Mouse (Mus musculus) heart, embryonic 15.5 days (tissue): ENCODE data around the gene Acsbg1. TPM values are rescaled to one million over a fixed set of nuclear protein-coding genes. Genes with fewer than 3 reads are reported as not detected.
A peak's percentile ranks its signal among the peaks of the same experiment; 100 is the strongest.

Experiments
- ATAC-seq: fragments of 200-750 bp; cut with Nextera tagmentation; replicated peaks from 2 replicates; pipeline ENCODE4 v1.8.0; 2017; ENCODE audit warnings: low read depth, moderate TSS enrichment; ENCODE audit not compliant: insufficient number of reproducible peaks, insufficient read depth, low FRiP score
- H3K27ac ChIP-seq: fragments of 300-500 bp; sonication (generic); 2 replicates; pipeline ENCODE4 v1.5.1; 2015; ENCODE audit warnings: mild to moderate bottlenecking, inconsistent platforms
- H3K27me3 ChIP-seq: fragments of 300-500 bp; sonication (generic); 2 replicates; pipeline ENCODE4 v1.6.1; 2015; ENCODE audit warnings: inconsistent platforms
- H3K36me3 ChIP-seq: fragments of 300-500 bp; sonication (generic); 2 replicates; pipeline ENCODE4 v1.6.1; 2015; ENCODE audit warnings: mild to moderate bottlenecking, inconsistent platforms
- H3K4me1 ChIP-seq: fragments of 300-500 bp; sonication (generic); replicated peaks from 2 replicates; pipeline ENCODE4 v1.6.1; 2015; ENCODE audit warnings: inconsistent platforms
- H3K4me2 ChIP-seq: fragments of 300-500 bp; sonication (generic); 2 replicates; pipeline ENCODE4 v1.6.1; 2015; ENCODE audit warnings: inconsistent platforms, mild to moderate bottlenecking, moderate library complexity
- H3K4me3 ChIP-seq: fragments of 300-500 bp; sonication (generic); 2 replicates; pipeline ENCODE4 v1.5.1; 2015; ENCODE audit warnings: mild to moderate bottlenecking, inconsistent platforms
- H3K9ac ChIP-seq: fragments of 300-500 bp; sonication (generic); 2 replicates; pipeline ENCODE4 v1.6.1; 2015; ENCODE audit warnings: mild to moderate bottlenecking, inconsistent platforms
- H3K9me3 ChIP-seq: fragments of 300-500 bp; sonication (generic); replicated peaks from 2 replicates; pipeline ENCODE4 v1.6.1; 2016; ENCODE audit warnings: inconsistent platforms
- WGBS: fragments of 180-500 bp; shearing (Covaris S2); methylation state at CpG from one replicate; pipeline ENCODE4 v1.1.7; 2015; ENCODE audit warnings: mixed read lengths; 5-methylcytosine and 5-hydroxymethylcytosine counted together
- microRNA-seq: library from miRNA; unstranded; fragments of <30 nt; microRNA quantifications from one replicate; pipeline ENCODE4, GENCODE M21; 2016
- polyA plus RNA-seq: library from polyadenylated mRNA; unstranded; fragments of >200 nt; fragmentation: Nextera tagmentation; extraction: Ambion mirVana; gene quantifications from 2 replicates; pipeline ENCODE4 v1.2.1, GENCODE M21; 2015

Gene Acsbg1
- polyA plus RNA-seq, 1 experiment from 2014 or later = not detected

DNA sequence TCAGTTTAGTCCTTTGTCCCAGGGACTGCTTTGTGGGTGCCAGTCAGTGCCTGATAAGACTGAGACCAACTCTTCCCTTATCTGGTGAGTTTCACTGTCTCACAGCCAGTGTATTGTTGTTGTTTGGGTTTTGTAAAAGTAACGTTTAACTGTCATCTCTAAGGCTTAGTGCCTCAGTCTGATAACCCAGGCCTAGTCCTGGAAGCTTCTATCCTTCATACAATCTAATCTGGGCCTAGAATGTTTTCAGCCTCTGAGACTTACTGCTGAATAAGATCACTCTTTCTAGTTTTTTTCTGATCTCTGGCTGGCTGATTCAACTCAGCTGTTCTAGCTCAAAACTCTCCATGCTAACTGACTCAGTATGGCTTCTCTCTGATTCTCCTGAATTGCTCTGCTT lies 78.0 kb downstream of the Acsbg1 start:
- Histone ChIP-seq H3K27me3 (no peaks in the 10 kb centered on the region), H3K9ac (no peak overlapping the region), H3K27ac (no peak overlapping the region), H3K4me2 (no peak overlapping the region), H3K36me3 (no peaks in the 10 kb centered on the region), H3K9me3 (no peaks in the 10 kb centered on the region), H3K4me1 (peaks cover 16% of the 10 kb centered on the region), H3K4me3 (no peak overlapping the region)
- no peak for ATAC-seq
- 33% methylated on average over 1 of the region's 1 CpGs for WGBS

DNA sequence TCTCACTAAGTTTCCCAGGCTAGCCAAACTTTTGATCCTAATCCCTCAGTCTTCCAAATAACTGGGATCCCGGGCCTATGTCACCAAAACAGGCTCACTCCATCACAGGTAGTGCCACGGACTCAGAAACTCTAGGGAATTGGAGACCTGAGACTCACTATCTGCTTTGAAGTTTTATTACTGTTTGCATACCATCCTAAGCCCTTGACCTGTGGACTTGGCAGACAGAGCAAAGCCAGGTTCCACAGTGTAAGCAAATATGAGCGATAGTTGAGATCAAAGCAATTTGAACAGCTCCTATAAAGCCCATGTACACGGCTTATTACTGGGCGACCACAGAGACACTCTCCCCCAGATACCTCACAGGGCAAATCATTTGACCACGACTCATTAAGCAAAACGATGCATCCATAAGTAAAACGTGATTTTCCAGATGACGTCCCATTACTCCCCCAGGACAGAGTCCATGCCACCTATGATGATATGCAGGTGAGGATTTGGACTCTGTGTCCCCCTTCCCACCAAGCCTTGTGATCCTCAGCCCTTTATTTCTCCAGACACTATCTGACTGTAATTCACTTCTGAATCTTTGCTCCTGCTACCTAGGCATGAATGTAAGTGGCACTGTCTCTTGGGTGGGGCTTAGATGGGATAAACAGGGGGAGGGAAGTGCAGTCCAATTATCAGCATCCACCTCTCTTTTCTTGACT lies 90.4 kb downstream of the Acsbg1 start:
- Histone ChIP-seq H3K27me3 (no peaks in the 10 kb centered on the region), H3K36me3 (no peaks in the 10 kb centered on the region), H3K9me3 (no peaks in the 10 kb centered on the region), H3K4me3 (no peak overlapping the region), H3K4me1 (no peaks in the 10 kb centered on the region), H3K4me2 (no peak overlapping the region), H3K9ac (no peak overlapping the region), H3K27ac (no peak overlapping the region)
- WGBS = 71% methylated on average over 9 of the region's 9 CpGs
- ATAC-seq = no peak

GRCm38 (mm10) chr9:54568732-54569131 lies 92.9 kb downstream of the Acsbg1 start:
- Histone ChIP-seq H3K4me2 (no peak overlapping the region), H3K9me3 (no peaks in the 10 kb centered on the region), H3K36me3 (no peaks in the 10 kb centered on the region), H3K27ac (no peak overlapping the region), H3K4me3 (no peak overlapping the region), H3K27me3 (no peaks in the 10 kb centered on the region), H3K9ac (no peak overlapping the region), H3K4me1 (no peaks in the 10 kb centered on the region)
- WGBS = 17% methylated on average over 2 of the region's 2 CpGs
- no peak for ATAC-seq

GRCm38 (mm10) chr9:54566958-54567357 lies 94.7 kb downstream of the Acsbg1 start:
- 50% methylated on average over 4 of the region's 4 CpGs for WGBS
- H3K27me3 ChIP-seq = no peaks in the 10 kb centered on the region
- H3K9me3 ChIP-seq = no peaks in the 10 kb centered on the region
- H3K4me1 ChIP-seq = no peaks in the 10 kb centered on the region
- H3K4me3 ChIP-seq = no peak overlapping the region
- no peak for ATAC-seq
- H3K9ac ChIP-seq = no peak overlapping the region
- H3K4me2 ChIP-seq = no peak overlapping the region
- H3K27ac ChIP-seq = no peak overlapping the region
- no peaks in the 10 kb centered on the region for H3K36me3 ChIP-seq

- 82% methylated on average over 8 of the region's 8 CpGs for WGBS
- no peak overlapping the region for H3K4me2 ChIP-seq
- no peak overlapping the region for H3K4me3 ChIP-seq
- H3K36me3 ChIP-seq = no peaks in the 10 kb centered on the region
- H3K4me1 ChIP-seq = peaks cover 11% of the 10 kb centered on the region
- no peak overlapping the region for H3K27ac ChIP-seq
- no peak overlapping the region for H3K9ac ChIP-seq
- H3K9me3 ChIP-seq = no peaks in the 10 kb centered on the region
- no peak for ATAC-seq
- 0 out of 2 replicates have a peak, but pooled peaks cover 10% of the 10 kb centered on the region for H3K27me3 ChIP-seq
Observed at GRCm38 (mm10) chr9:54560831-54561601, 100.7 kb downstream of the Acsbg1 start.

DNA sequence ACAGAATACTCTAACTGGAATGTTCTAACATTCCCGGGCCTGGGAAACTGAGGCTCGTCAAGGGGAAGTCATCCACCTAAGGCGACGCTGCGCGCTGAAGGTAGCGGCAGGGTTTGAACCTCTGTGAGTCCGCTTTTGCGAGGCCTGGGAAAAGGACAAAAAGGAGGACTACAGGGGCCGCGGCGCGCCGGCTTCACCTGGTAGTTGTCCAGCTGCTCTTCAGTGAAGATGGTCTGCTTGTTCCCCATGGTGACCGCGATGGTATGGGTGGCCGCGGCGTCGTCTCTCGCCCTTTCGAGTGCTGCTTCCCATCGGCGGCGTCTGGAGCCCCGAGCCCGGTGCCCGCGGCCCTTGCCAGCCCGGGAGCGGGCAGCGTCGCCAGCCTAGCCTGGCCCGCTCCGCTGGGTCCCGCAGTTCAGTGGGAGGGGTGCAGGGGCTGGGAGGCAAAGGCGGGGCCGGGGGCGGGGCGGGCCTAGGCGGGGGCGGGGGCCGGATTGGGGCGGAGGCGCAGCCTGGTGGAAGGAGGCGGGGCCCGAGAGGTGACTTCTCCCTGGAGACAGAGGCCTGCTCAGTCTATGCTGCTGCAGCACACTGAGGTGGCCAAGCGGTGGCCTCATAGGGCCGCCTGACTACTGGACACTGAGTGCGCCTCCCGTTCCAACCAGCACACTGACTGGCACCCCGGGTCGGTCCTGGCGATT lies 101.7 kb downstream of the Acsbg1 start, which contains the start of gene Cib2:
Gene Cib2 (minus strand): TSS at position 448 of the 701 bp plus-strand sequence.
- H3K27me3 ChIP-seq = 0 out of 2 replicates have a peak, but pooled peaks cover 10% of the 10 kb centered on the region
- no peaks in the 10 kb centered on the region for H3K36me3 ChIP-seq
- peak within 1 kb of the TSS; percentile 62 for H3K4me3 ChIP-seq
- no peak within 1 kb of the TSS for H3K27ac ChIP-seq
- peak within 1 kb of the TSS; percentile 67 for H3K9ac ChIP-seq
- H3K4me1 ChIP-seq = peaks cover 11% of the 10 kb centered on the region
- peak within 1 kb of the TSS; percentile 92 for H3K4me2 ChIP-seq
- 3% methylated on average over 48 of the region's 54 CpGs for WGBS
- H3K9me3 ChIP-seq = no peaks in the 10 kb centered on the region
- ATAC-seq = peak; percentile 98

DNA sequence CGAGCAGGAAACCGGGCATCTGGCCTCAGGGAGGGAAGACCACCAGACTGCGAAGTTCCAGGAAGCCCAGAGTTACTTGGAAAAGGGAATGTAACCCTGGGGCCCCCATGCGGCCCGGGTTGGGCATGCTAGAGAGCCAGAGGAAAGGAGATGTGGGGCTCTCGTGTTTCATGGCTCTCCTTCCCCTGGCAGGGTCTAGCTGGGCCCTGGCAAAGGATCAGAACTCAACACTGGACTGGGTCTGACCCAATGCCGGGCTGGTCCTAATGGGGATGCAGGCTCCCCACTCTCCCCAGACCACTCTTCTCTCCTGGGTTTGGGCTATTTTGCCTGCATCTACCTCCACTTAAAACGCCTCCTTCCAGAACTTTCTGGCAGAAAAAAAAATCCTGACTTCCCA lies 102.9 kb downstream of the Acsbg1 start:
- Histone ChIP-seq H3K4me1 (peaks cover 11% of the 10 kb centered on the region), H3K27me3 (0 out of 2 replicates have a peak, but pooled peaks cover 10% of the 10 kb centered on the region), H3K4me3 (no peak overlapping the region), H3K27ac (no peak overlapping the region), H3K9ac (no peak overlapping the region), H3K4me2 (no peak overlapping the region), H3K9me3 (no peaks in the 10 kb centered on the region), H3K36me3 (no peaks in the 10 kb centered on the region)
- no peak for ATAC-seq
- WGBS = 67% methylated on average over 8 of the region's 8 CpGs

- H3K27ac ChIP-seq = no peak overlapping the region
- H3K9ac ChIP-seq = no peak overlapping the region
- 0 out of 2 replicates have a peak, but pooled peaks cover 10% of the 10 kb centered on the region for H3K27me3 ChIP-seq
- H3K4me2 ChIP-seq = no peak overlapping the region
- H3K4me1 ChIP-seq = peaks cover 6% of the 10 kb centered on the region
- no peak overlapping the region for H3K4me3 ChIP-seq
- no peak for ATAC-seq
- no peaks in the 10 kb centered on the region for H3K9me3 ChIP-seq
- WGBS = 68% methylated on average over 2 of the region's 2 CpGs
- H3K36me3 ChIP-seq = no peaks in the 10 kb centered on the region
Observed at GRCm38 (mm10) chr9:54555044-54555443, 106.6 kb downstream of the Acsbg1 start.

Small RNA genes lying within 50 kb of the gene (microRNA-seq; reads per million reads assigned to microRNA genes)
- gene Mir5710 = not detected

Other genes starting within 250 kb of the Acsbg1 start
- 7.2 and 7.5 TPM in 2 replicates for gene Dmxl2, start 160.2 kb downstream of the Acsbg1 start, polyA plus RNA-seq
- gene Sh2d7, start 122.9 kb downstream of the Acsbg1 start, polyA plus RNA-seq = not detected in 2 replicates
- 5.3 and 5.6 TPM in 2 replicates for gene Cib2, start 101.7 kb downstream of the Acsbg1 start, polyA plus RNA-seq
- gene Idh3a, start 75.5 kb downstream of the Acsbg1 start, polyA plus RNA-seq = 393 and 522 TPM in 2 replicates
- 25.8 and 27.8 TPM in 2 replicates for gene Dnaja4, start 37.0 kb upstream of the Acsbg1 start, polyA plus RNA-seq
- 92.7 and 93.2 TPM in 2 replicates for gene Wdr61, start 72.6 kb upstream of the Acsbg1 start, polyA plus RNA-seq
- 9.1 and 23.6 TPM in 2 replicates for gene Crabp1, start 102.9 kb upstream of the Acsbg1 start, polyA plus RNA-seq
- gene Ireb2, start 201.9 kb upstream of the Acsbg1 start, polyA plus RNA-seq = 18.2 and 19.7 TPM in 2 replicates